Mouse (Mus musculus): ENCODE data around the gene Unc93a.
"Not testable (repeated sequence)": the region's sequence is repeated elsewhere in the genome, so short reads cannot be mapped to it uniquely, and the experiment has no call there.

GRCm38 (mm10) chr17:13132352-13132751 is 742 bp upstream of the Unc93a start:
- TF ChIP-seq E2F4 (IDR thresholded peaks at IDR 0.05; ENCODE audit: insufficient read depth); MAX (IDR thresholded peaks at IDR 0.05; ENCODE audit: low read depth); POLR2A (IDR thresholded peaks at IDR 0.05; ENCODE audit: insufficient read length, low read depth); TCF3 (IDR thresholded peaks at IDR 0.05; ENCODE audit: insufficient read length, low read depth); TCF12 (IDR thresholded peaks at IDR 0.05; ENCODE audit: insufficient read depth, poor library complexity, severe bottlenecking); POLR2AphosphoS2 (IDR thresholded peaks at IDR 0.05; ENCODE audit: insufficient read length, low read depth); USF1 (IDR thresholded peaks at IDR 0.05; ENCODE audit: low read depth); MYOD1 (IDR thresholded peaks at IDR 0.05; ENCODE audit: control insufficient read depth in 1 of 3, insufficient read length in 2 of 3, low read depth in 2 of 3); SRF (IDR thresholded peaks at IDR 0.05; ENCODE audit: control insufficient read depth, insufficient read length, low read depth); REST (IDR thresholded peaks at IDR 0.05; ENCODE audit: insufficient read depth, insufficient read length); MYOG (IDR thresholded peaks at IDR 0.05; ENCODE audit: control insufficient read depth in 1 of 3, insufficient read depth in 1 of 3, insufficient read length in 2 of 3, low read depth in 2 of 3): not testable (repeated sequence)
